Mouse (Mus musculus): ENCODE data around the gene Ccng2.

The Ccng2 gene

DNA sequence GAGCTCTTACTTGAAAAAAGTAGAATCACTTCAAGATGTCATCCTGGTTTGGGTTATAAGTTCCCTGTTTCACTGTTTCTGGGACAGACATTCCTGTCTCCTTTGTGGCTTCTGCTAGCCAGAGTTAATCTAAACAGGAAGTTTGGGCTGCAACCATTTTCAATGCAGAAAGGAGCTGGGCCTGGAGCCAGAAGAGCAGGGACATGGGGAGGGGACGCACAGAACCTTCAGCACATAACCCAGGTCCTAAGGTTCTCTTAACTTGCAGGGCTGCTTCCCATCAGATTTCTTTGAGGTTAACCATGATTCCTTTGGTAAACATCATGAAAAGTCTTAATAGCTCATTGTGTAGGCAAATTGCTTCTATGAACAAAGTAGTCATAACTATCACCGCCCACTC is 4.3 kb upstream of the Ccng2 start:
- DNase-seq (ENCODE audit: extremely low read depth, insufficient read length, low spot score) = peak; percentile 13

DNA sequence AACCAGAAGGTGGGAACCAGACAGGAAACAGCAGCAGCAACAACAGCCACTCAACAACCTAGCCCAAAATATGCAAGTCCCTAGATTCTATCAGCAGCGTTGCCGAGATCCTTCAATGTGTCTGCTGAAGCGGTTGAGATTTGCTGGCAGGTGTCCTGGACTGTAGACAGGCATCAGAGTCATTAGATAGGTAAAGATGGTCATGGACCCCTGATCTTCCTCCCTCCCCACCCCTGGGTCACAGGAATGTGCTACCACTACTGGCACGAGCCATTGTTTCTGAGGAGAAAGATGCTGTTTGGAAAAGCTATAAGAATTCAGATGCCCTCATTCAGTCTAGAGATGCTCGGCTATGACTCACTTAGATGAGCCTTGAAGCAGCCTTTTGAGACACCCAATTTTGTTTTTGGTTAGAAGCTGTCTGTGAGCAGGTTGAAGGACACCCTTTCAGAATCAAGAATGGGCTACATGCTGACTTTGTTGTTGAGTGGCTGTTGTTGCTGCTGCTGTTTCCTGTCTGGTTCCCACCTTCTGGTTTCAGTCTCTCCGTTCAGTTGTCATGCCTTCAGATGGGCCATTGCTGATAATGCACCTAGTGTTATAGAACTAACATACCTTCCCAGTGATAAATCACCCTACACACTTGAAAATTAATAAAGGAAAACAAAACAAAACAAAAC is 3.5 kb upstream of the Ccng2 start:
- no peak for DNase-seq (ENCODE audit: extremely low read depth, insufficient read length, low spot score)

DNA sequence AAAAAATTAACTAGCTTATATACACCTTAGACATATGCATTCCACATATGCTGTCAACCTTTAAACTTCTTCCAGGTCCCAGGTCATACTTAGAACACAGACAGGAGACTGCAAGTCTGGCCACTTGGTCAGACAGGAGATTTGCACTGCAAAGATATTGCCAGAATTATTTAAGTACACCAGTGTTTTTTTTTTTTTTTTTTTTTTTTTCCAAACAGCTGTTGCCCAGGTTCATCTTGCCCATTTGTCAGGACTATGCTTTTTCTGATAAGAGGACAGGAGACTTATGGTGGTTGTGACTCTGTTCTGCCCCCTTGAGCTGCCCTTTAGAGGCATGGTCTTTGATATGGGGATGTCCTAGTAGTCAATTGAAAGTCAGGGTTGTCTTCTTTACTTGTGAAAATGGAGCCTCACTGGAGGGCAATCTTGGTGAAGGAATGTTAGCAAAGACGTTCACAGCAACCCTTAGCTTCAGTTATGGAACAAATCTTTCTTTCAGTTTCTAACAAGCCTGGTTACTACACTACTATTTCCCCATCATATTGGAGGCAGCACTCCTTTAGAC is 2.8 kb upstream of the Ccng2 start:
- no peak for DNase-seq (ENCODE audit: extremely low read depth, insufficient read length, low spot score)

DNA sequence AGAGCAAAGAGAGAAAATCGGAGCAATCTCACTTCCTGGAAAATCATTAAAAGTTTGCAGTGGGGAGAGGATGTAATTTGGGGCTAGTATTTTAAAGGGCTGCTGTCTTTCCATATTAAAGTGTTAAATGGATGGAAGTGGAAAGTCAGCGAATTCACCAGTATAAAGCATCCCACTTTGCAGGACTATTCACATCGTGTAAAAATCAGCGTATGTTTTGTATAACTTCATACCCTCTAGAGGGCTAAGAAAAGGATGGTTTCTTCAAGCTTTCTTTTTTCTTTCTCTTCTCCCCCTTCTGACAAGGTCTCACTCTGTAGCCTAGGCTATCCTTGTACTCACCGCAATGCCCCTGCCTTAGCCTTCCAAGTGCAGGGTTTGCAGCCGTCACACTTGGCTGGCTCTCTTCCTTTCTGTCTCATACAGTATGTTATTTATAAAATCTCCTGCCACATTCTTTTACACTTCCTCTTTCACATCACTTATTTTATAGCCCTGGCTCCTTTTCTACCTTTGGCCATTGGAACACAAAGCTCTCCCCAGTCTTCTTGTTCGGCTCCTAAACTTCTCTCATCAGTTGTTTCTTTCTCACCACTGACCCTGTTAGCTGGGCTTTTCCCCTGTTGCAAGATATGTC is 1.8 kb upstream of the Ccng2 start:
- DNase-seq (ENCODE audit: extremely low read depth, insufficient read length, low spot score) = no peak

DNA sequence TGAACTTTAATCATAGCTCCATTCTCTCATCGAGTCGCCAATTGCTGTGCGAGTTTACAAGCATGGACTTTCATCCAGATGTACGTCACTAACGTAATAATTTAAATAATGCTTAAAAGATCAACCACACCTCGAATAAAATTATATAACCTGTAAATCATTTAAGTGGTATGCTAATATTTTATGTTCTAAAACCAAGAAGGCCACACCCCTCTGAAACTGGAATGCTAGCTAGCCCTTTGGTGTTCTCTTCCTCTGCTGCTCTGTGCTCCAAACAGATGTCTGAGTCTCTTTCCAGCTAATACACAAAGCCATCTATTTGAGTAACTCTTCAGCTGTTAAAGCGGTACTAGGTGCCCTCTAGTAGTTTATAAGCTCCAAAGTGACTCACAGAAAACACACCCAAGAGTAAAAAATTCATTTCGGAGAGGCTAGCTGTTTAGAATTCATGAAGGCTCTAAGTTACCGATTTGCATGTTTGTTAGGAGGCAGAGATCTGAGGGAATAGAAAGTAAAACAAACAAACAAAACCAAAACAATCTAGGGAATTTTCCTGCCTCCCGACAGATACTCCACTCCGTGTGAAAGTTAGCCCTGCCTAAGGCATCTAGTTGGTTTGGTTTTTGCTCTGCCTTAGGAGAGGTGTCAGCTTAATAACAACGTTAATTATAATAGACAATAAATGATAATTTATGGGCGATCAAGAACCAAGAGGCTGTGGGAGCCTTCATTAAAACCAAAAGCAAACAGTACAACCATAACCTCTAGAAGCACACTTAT is 1.1 kb upstream of the Ccng2 start:
- DNase-seq (ENCODE audit: extremely low read depth, insufficient read length, low spot score) = peak; percentile 14

DNA sequence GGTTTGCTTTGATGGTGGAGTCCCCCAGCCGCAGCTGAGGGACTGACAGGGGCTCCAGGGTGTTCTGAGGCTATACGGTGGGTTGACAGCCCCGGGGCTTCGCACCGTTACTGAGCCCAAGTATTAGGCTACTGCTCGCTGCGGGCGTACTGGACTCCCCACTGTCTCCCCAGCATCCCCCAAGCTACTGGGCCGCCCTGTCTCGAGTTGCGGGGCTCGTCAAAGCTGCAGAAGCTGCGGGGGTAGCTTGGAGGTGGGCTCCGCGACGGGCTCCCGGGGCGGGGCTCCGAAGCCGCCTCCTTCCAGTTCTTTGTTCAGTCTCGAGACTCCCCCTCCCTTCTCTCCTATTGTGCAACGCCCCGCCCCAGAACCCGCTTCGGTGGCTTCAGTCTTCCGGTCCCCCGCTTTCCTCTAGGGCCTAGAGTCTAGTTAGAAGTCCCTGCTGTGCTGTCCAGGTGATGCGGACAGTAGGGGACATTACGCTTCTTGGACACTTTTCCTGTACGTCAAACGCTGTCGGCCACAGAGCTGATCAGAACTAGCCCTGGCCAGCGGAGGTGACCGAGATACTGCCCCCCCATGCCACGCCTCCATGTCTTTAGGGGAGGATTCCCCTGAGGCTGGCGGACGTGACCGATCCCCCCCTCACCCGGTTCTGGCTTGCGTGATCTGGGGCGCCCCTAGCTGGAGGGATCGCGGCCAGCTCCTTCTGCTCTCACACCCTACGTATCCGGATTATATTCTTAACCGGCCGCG is 972 bp downstream of the Ccng2 start:
- peak; percentile 69 for DNase-seq (ENCODE audit: extremely low read depth, insufficient read length, low spot score)

DNA sequence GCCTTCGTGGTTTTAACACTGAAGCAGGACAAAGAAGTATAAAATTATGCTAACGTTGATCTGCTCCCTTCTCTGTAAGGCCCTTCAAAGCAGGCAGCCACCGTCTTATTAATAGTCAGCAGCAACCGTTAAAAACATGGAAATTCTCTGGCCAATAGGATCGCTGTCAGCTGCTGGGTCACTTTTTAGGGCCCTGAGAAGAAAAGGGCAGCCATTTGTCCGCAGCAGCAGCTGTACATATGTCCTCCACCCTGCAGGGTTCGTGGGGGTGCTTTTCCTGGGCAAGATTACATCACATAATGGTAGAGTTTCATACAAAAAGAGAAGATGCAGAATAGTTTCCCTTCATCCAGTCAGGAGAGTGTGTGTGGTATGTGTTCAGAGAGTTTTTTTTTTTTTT is 3.0 kb downstream of the Ccng2 start:
- no peak for DNase-seq (ENCODE audit: extremely low read depth, insufficient read length, low spot score)

DNA sequence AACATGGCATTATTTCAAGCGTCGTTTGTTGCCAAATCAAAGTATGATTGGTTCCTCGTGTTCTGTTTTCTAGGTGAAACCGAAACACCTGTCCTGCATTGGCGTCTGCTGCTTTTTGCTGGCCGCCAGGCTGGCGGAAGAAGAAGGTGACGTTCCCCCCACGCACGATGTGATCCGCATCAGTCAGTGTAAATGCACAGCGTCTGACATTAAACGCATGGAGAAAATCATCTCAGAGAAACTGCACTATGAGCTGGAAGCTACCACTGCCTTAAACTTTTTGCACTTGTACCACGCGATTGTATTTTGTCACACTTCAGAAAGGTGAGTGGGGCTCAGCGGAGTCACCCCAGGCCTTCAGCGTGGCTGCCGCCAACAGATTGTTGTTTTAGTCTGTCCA is 3.7 kb downstream of the Ccng2 start:
- DNase-seq (ENCODE audit: extremely low read depth, insufficient read length, low spot score) = no peak

DNA sequence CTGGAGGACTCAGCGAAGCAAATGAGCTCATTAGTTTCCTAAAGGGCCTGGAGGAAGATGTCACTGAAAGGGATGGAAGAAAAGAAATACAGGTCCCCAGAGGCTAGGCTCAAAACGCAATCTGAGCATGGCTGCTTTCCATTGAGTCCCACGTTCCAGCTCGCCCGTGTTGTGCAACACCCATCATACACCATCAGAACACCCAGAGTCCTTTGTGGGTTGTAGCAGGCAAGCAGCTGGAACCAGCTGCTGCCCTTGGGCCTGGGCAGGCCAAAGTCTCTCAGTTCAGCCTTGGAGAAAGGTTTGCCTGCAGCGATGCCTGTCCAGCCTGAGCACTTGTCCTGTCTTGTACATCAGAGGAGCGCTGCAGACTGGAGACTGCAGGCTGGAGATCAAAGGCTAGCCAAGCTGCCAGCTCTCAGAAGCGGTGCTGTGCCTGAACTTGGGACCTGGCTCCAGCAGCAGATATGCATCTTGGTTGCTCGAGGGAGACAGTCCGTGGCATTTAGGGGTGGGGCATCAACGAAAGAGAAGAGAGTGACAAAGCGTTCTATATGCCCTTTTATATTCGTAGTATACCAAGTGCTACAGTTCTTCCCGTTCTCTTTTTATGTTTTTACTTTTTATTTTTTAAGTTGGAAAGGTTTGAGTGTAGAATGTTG is 15.5 kb downstream of the Ccng2 start:
- no peak for DNase-seq (ENCODE audit: extremely low read depth, insufficient read length, low spot score)

DNA sequence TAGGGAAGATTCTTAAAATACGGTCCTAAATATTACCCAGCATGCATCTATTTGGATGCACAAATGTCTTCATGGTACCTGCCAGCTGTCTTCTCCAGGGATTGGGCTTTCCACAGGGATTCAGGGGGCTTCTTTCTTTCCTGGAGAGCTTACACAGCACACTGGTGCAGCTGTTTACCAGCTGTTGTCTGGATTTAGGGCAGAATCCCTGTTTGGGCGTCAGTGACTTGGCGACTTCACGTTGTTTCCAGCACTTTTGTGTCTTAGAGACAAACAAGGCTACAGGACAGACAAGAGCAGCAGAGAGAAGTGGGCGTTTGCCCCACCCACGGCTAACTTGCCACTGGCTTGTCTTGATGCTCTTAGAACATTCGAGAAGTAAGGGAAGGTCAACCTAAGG is 16.1 kb downstream of the Ccng2 start:
- no peak for DNase-seq (ENCODE audit: extremely low read depth, insufficient read length, low spot score)

DNA sequence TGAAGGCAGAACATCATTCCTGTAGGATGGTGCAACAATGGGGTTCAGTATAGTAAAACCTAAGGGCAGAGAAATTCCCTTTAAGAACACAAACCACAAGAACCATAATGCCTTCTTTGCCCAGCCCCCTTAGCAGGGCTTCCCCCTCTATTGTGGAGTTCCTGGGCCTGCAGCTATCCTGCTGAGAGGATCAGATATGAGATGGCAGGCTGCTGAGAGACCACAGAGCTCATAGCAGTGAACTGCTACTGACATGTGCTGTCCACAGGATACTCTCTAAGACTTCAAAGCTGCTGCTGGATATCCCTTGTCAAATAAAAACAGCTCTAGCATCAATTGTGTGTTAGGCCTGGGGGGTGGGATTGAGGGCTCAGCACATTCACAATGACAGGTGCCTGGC is 21.5 kb downstream of the Ccng2 start:
- no peak for DNase-seq (ENCODE audit: extremely low read depth, insufficient read length, low spot score)

DNA sequence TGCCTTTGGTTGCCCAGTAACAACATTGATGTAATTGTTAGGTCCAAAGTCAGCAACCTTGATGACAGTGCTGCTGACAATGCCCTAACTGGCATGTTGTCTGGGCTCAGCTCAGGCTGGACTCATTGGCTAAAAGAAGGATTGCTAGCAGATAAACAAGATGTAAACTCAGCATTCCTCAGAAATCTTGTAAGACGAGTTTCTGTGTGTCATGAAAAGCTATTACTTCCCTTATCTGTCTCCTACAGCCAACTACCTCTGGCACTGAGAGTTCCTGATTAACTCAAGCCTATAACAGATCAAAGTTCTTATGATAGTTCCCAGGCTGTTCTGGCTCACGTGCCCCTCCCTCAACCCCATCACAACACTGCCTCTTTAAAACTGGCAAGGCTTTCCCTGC is 23.2 kb downstream of the Ccng2 start:
- DNase-seq (ENCODE audit: extremely low read depth, insufficient read length, low spot score) = no peak

DNA sequence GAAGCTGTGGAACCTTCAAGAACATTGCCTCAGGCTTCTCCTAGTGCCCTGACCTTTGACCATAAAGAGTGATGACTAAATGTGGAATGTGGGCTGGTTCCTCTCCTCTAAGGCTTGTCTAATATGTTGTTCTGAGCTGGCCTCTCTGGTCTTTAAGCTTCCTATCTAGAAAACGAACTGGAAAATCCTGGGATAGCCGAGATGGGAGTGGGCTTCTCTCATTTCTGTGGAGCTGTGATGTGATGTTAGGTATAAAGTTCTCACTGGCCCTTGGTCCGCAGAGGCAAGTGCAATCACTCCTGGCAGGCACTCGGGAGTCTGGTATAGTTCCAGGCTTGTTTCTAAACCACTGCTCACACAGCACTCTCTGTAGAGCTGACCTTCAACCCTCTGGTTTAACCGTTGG is 29.3 kb downstream of the Ccng2 start:
- peak; percentile 65 for DNase-seq (ENCODE audit: extremely low read depth, insufficient read length, low spot score)

DNA sequence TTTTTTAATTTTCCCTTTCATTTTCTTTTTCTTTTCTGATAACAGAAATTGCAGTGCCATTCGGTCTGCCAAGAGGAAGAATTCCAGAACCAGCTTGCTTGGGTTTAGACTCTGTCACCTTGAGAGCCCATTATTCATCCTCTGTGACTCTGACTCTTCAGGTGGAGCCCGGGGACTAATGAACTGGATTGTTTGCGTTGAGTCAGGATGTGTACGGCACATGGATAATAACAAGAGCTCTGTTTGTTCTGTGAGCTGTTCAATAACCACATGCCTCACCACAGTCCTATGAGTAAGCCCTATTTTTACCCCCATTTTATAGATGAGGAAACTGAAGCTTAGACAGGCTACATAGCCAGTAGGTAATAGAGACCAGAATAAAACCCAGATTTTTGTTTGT is 29.7 kb downstream of the Ccng2 start:
- DNase-seq (ENCODE audit: extremely low read depth, insufficient read length, low spot score) = peak; percentile 56

DNA sequence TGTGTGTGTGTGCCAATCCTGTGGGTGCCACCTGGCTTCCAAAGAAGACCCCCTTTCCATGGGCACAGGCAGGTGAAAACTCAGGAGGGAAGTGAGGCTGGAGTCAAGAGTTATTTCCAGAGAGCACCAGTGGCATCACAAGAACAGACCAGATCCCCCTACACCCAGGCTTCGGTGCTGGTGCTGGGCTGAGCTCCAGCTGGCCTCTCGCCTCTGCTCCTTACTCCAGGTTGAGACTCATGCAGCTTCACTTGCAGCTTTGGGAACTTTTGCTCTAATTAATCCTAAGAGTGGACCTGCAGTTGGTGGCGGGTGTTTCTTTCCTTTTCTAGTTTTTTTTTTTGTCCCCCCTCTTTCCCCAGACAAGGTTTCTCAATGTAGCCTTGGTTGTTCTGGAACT is 30.3 kb downstream of the Ccng2 start:
- peak; percentile 40 for DNase-seq (ENCODE audit: extremely low read depth, insufficient read length, low spot score)

DNA sequence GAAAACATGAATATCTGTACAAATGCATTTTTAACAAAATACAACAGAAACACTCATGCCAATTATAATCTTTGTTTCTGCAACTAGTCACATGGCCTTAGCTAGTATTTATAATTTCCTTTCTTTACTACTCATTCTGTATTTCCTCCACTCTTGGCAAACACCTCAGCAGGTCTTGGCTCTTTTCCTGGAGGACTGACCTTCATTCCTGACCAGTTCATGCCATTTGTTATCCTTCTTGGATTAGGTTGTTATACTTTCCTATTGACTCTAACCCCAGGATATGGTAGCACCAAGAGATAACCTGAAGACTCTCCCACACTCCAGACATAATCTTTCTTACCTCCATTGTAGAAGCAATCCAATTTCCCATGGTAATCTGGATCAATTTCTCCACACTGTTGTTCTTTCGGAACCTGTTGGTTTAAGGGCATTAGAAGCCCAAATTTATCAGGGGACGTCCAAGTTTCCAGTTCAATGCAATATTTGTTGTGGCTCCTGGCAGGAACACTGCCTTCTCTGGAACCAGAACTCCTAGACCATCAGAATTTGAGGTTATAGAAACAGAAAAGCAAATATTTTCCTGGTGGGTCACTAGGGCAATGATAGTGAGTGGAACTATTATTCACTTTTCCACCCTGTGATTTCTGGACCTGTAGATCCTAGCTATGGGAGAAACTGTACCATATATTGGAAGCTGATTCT is 38.2 kb downstream of the Ccng2 start:
- no peak for DNase-seq (ENCODE audit: extremely low read depth, insufficient read length, low spot score)

DNA sequence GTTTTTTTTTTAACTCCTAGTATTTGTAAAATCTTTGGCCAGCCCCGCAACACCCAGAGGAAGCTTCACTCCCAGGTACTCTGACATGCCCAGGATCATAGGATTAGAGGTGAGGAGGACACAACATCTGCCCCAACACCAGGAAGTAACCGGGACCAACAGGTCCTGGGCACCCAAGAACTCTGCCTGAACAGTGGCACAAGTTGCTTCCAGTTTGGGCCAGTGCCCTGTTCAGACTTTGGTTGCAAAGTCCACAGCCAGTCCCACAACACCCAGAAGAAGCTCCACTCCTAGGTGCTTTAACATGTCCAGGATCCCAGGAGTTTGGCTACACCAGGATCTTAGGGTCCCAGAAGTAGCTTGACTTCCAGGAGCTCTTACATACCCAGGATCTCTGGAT is 41.9 kb downstream of the Ccng2 start:
- DNase-seq (ENCODE audit: extremely low read depth, insufficient read length, low spot score) = no peak

DNA sequence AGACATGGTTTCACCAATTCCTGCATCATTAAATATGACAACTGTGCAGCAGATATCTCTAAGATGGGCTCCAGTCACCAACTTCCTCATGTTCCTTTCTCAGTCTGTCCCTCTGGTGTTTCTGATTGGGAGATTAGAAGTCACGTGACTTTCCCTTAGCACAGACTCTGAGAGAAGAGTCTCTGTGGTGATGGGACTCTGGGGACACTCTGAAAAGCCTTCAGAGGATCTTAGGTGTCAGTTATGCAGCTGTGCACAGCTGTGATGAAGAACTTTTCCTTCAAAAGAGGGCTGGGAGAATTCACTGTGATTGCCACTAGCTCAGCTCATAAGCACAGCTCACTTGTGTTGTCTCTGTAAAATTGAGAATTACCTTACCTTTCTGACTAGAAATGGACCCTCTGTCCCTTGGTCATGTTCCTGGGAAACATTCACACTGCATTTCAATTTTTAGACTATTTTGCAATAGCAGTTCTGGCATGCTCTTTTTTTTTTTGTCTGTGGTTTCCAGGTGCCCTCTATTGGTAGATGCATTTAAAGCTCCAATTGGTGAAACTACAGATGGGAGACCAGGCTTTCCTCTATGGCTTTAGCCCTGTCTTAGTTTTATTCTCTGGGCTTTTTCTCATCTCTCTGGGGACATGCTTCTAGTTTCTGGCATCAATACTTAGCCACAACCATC is 56.4 kb downstream of the Ccng2 start:
- peak; percentile 11 for DNase-seq (ENCODE audit: extremely low read depth, insufficient read length, low spot score)
